Mouse (Mus musculus): Measurements from ENCODE around the gene Slc22a21. TPM values are rescaled to one million over a fixed set of nuclear protein-coding genes. Genes with fewer than 3 reads are reported as not detected.

Slc22a21 gene
- total RNA-seq (2023), result 1 to 10 TPM in 1 of 2 experiments, under 1 TPM in 1; 0.85 to 2.4 TPM

DNA sequence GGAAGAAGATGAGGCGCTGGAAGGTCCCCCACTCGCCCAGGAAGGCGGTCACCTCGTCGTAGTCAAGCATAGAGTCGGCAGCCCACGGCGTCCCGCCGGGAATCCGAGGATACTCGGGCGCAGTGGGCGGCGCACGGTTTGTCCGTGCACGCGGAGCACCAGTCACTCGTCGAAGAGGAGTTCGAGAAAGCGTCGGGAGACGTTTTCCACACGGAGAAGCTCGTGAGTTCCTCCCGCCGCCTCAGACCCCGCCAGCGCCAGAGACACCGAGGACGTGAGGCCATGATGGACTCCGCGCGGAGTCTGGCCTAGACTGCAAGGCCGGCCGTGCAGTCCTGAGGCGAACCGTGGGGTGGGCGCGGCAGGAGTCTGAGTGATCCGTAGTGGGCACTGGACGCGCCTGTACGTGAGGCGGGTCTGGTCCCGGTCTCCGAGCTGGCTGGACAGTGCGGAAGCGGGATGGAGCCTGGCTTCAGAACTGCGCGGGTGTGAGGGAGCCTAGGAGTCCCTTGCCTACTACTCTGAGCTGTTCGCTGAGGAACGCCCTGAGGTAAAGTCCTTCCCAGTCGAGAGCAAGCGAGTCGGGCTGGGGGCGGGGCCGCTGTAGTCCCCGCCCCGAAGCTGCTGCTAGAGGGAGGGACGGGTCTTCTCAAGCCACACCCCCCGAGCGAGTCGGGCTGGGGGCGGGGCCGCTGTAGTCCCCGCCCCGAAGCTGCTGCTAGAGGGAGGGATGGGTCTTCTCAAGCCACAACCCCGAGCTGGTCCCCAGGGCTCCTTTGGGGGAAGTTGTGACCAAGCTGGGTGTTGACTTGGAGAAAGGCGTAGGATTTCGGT is at the start of gene Slc22a21:
Slc22a21 (minus strand) TSS at position 545 of the 834 bp plus-strand sequence.

GRCm38 (mm10) chr11:54028044-54028951 is 48.2 kb upstream of the Slc22a21 start, which contains the start of gene Slc22a4:
TSS of gene Slc22a4 (minus strand) at chr11:54028090.

Other genes starting within 250 kb of the Slc22a21 start
- 100 to 1,000 TPM; 123 to 138 TPM for gene Irf1, start 210.3 kb downstream of the Slc22a21 start, total RNA-seq (2023)
- not detected for gene Gm17334, start 207.1 kb downstream of the Slc22a21 start, total RNA-seq (2023)
- 1 to 10 TPM in 1 of 2 experiments, under 1 TPM in 1; 0.82 to 1.9 TPM for gene Gm12216, start 121.1 kb downstream of the Slc22a21 start, total RNA-seq (2023)
- 1 to 10 TPM; 5.9 to 6.5 TPM for gene Slc22a5, start 88.7 kb downstream of the Slc22a21 start, total RNA-seq (2023)
- 10 to 100 TPM; 16.2 to 23.7 TPM for gene Slc22a4, start 47.8 kb upstream of the Slc22a21 start, total RNA-seq (2023)
- 1 to 10 TPM; 1.8 to 2.3 TPM for gene Pdlim4, start 88.7 kb upstream of the Slc22a21 start, total RNA-seq (2023)
- 1 to 10 TPM in 1 of 2 experiments, under 1 TPM in 1; 0.35 to 1.1 TPM for gene P4ha2, start 119.8 kb upstream of the Slc22a21 start, total RNA-seq (2023)